In the genomic region with DNA sequence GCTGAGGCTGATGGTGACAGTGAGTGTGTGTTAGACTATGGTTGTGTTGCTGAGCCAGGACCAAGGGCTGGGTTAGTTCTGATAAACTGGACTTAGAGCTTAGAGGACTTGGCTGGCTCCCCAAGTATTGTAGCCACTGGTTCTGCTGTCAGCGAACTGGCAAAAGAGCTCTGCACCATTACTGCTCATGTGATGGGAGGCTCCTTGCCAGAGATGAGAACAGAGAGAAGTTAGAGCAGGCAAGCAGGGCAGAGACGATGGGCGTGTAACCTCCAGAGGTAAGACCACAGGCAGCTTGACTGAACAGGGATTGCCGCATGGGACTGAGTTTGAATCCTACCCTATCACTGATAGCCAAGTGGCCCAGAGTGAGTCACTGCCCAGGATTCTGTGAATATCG, we compare ENCODE assay signal across 10 mouse cellular contexts. TPM values are rescaled to one million over a fixed set of nuclear protein-coding genes. Genes with fewer than 3 reads are reported as not detected.
DNase-seq lines count a peak whose midpoint lies in the region; ATAC-seq and TF ChIP-seq lines count a peak whose summit lies in the region.
"Had no signal": no experiment of that assay in that cellular context is flagged by ENCODE, and none has a peak within 500 bp of the region (broad histone marks: within the 10 kb centered on the region; RNA-seq: fewer than 3 reads in every experiment).

No protein-coding gene starts in this region.

- no peaks in the 10 kb centered on the region for H3K9me3 ChIP-seq in intestine, embryonic 15.5 days
- H3K9me3 ChIP-seq in intestine, postnatal 0 days (ENCODE audit: control insufficient read depth), result no peaks in the 10 kb centered on the region
- H3K9me3 ChIP-seq in lung, embryonic 14.5 days (ENCODE audit: low read depth, low read length), result no peaks in the 10 kb centered on the region
- H3K9me3 ChIP-seq in heart, embryonic 13.5 days, result no peaks in the 10 kb centered on the region

- no peak overlapping the region for H3K9ac ChIP-seq in intestine, embryonic 15.5 days
- no peak overlapping the region for H3K9ac ChIP-seq in intestine, postnatal 0 days (ENCODE audit: low read depth, low read length)
- H3K9ac ChIP-seq in lung, embryonic 14.5 days, result no peak overlapping the region
- no peak overlapping the region for H3K9ac ChIP-seq in heart, embryonic 13.5 days

- 0 out of 2 replicates have a peak, but pooled peaks cover 4% of the 10 kb centered on the region for H3K36me3 ChIP-seq in intestine, embryonic 15.5 days
- peaks cover 3% of the 10 kb centered on the region; the same call in 1 of the 2 replicates for H3K36me3 ChIP-seq in intestine, postnatal 0 days (ENCODE audit: control insufficient read depth, insufficient read depth)
- peaks cover 5% of the 10 kb centered on the region; the same call in 1 of the 2 replicates for H3K36me3 ChIP-seq in lung, embryonic 14.5 days (ENCODE audit: insufficient read depth)
- H3K36me3 ChIP-seq in heart, embryonic 13.5 days, result peaks cover 26% of the 10 kb centered on the region

- 0 out of 2 replicates have a peak overlapping the region, but pooled peaks have one; percentile 15 for H3K27ac ChIP-seq in intestine, embryonic 15.5 days
- H3K27ac ChIP-seq in intestine, postnatal 0 days (ENCODE audit: low read depth, low read length), result no peak overlapping the region
- peak overlapping the region; percentile 86; the same call in 1 of the 2 replicates for H3K27ac ChIP-seq in lung, embryonic 14.5 days (ENCODE audit: low read depth)
- peak overlapping the region; percentile 57 for H3K27ac ChIP-seq in heart, embryonic 13.5 days (replicated peaks)

- no peak for ATAC-seq in intestine, embryonic 15.5 days
- ATAC-seq in intestine, postnatal 0 days, result no peak
- no peak for ATAC-seq in lung, embryonic 14.5 days (ENCODE audit: insufficient read depth)
- ATAC-seq in heart, embryonic 13.5 days (ENCODE audit: extremely low read depth, insufficient number of reproducible peaks, low FRiP score, low TSS enrichment), result no peak

- WGBS in intestine, embryonic 15.5 days, result 95% methylated on average over 5 of the region's 5 CpGs
- 92% methylated on average over 5 of the region's 5 CpGs for WGBS in intestine, postnatal 0 days
- 87% methylated on average over 5 of the region's 5 CpGs for WGBS in lung, embryonic 14.5 days
- 89% methylated on average over 5 of the region's 5 CpGs for WGBS in heart, embryonic 13.5 days

- H3K4me2 ChIP-seq in intestine, embryonic 15.5 days (replicated peaks), result no peak overlapping the region
- H3K4me2 ChIP-seq in intestine, postnatal 0 days (replicated peaks; ENCODE audit: low read depth), result no peak overlapping the region
- H3K4me2 ChIP-seq in lung, embryonic 14.5 days, result no peak overlapping the region
- H3K4me2 ChIP-seq in heart, embryonic 13.5 days, result no peak overlapping the region

- DNase-seq in lung, embryonic 14.5 days, result no peak
- no peak for DNase-seq in lung, postnatal 4 days
- peak; percentile 75 for DNase-seq in kidney, postnatal 25 days
- DNase-seq in adipocyte (ENCODE audit: low spot score), result no peak
- DNase-seq in T-cell, adult 2 months (ENCODE audit: low spot score), result no peak
- DNase-seq: adrenal gland, postnatal 25 days; thymus, adult 2 months had no signal

- no peaks in the 10 kb centered on the region for H3K27me3 ChIP-seq in intestine, embryonic 15.5 days (replicated peaks)
- no peaks in the 10 kb centered on the region for H3K27me3 ChIP-seq in intestine, postnatal 0 days (replicated peaks; ENCODE audit: control insufficient read depth, insufficient read depth, low read length)
- no peaks in the 10 kb centered on the region for H3K27me3 ChIP-seq in lung, embryonic 14.5 days (ENCODE audit: insufficient read depth, low read length)
- no peaks in the 10 kb centered on the region for H3K27me3 ChIP-seq in heart, embryonic 13.5 days (replicated peaks)

- peaks cover 27% of the 10 kb centered on the region for H3K4me1 ChIP-seq in intestine, embryonic 15.5 days (replicated peaks)
- peaks cover 6% of the 10 kb centered on the region for H3K4me1 ChIP-seq in intestine, postnatal 0 days (replicated peaks; ENCODE audit: control insufficient read depth, insufficient read depth, low read length)
- H3K4me1 ChIP-seq in lung, embryonic 14.5 days (ENCODE audit: insufficient read depth), result peaks cover 15% of the 10 kb centered on the region
- peaks cover 62% of the 10 kb centered on the region for H3K4me1 ChIP-seq in heart, embryonic 13.5 days

- TF ChIP-seq CTCF in intestine, postnatal 0 days (IDR thresholded peaks at IDR 0.05; ENCODE audit: low read depth), result no peak
- TF ChIP-seq CTCF in lung, embryonic 14.5 days (IDR thresholded peaks at IDR 0.05; ENCODE audit: low read depth), result no peak

- no peak overlapping the region for H3K4me3 ChIP-seq in intestine, embryonic 15.5 days (replicated peaks)
- H3K4me3 ChIP-seq in intestine, postnatal 0 days (ENCODE audit: low read depth, low read length), result no peak overlapping the region
- no peak overlapping the region for H3K4me3 ChIP-seq in lung, embryonic 14.5 days (ENCODE audit: low read depth, low read length)
- H3K4me3 ChIP-seq in heart, embryonic 13.5 days, result no peak overlapping the region

RNA-seq across cellular contexts. Expression of a gene that starts 51.6 kb away (rescaled TPM):
- 17.6 and 17.9 TPM in 2 replicates for polyA plus RNA-seq in intestine, embryonic 15.5 days (2015; fragmentation: Nextera tagmentation; extraction: Ambion mirVana)
- polyA plus RNA-seq in intestine, postnatal 0 days (2015; fragmentation: Nextera tagmentation; extraction: Ambion mirVana), result 7.7 and 8.7 TPM in 2 replicates
- polyA plus RNA-seq in lung, embryonic 14.5 days (2014; fragmentation: Nextera tagmentation; extraction: Ambion mirVana), result 19.7 and 22.2 TPM in 2 replicates
- polyA plus RNA-seq in heart, embryonic 13.5 days (2015; fragmentation: Nextera tagmentation; extraction: Ambion mirVana), result 19.3 and 19.5 TPM in 2 replicates

Comparison
In these comparisons a context has a peak if more than half of its experiments do, and no peak if none do; other contexts are left out.
1. DNase-seq: peak in kidney, postnatal 25 days (2 of 2); none in lung, embryonic 14.5 days (single experiment), lung, postnatal 4 days (0 of 2), adipocyte (single experiment) and T-cell, adult 2 months (single experiment).